Mouse (Mus musculus): ENCODE data around the gene Vmn1r71.
"Not testable (repeated sequence)": the region's sequence is repeated elsewhere in the genome, so short reads cannot be mapped to it uniquely, and the experiment has no call there.

Vmn1r71 gene

GRCm38 (mm10) chr7:10754264-10754663 lies at the start of gene Vmn1r71:
Gene Vmn1r71, minus strand, starts transcription at chr7:10754364.
- no peak for ATAC-seq (ENCODE audit: insufficient number of reproducible peaks, low FRiP score, low TSS enrichment)

GRCm38 (mm10) chr7:10757551-10757950 lies 3.4 kb upstream of the Vmn1r71 start:
- not testable (repeated sequence) for ATAC-seq (ENCODE audit: insufficient number of reproducible peaks, low FRiP score, low TSS enrichment)

Measured in cerebellum, adult (tissue).